Mouse (Mus musculus) lung, adult 2 months (tissue): ENCODE measurements around the gene Vmn1r194. TPM values are rescaled to one million over a fixed set of nuclear protein-coding genes. Genes with fewer than 3 reads are reported as not detected.
"Not testable (repeated sequence)": the region's sequence is repeated elsewhere in the genome, so short reads cannot be mapped to it uniquely, and the experiment has no call there.

ENCODE experiments used
- DNase-seq: peaks from one replicate; pipeline ENCODE4 v3.0.0; 2022
- H3K4me1 ChIP-seq: fragments of 200-500 bp; 2 replicates; pipeline ENCODE4 v1.6.1; 2011; ENCODE audit warnings: low read length; ENCODE audit not compliant: control insufficient read depth, insufficient read depth
- H3K4me3 ChIP-seq: fragments of 200-500 bp; replicated peaks from 2 replicates; pipeline ENCODE3; 2011; ENCODE audit warnings: low read depth, mild to moderate bottlenecking, control low read depth, low read length; ENCODE audit errors: extremely low read depth
- CTCF ChIP-seq: fragments of 200-500 bp; IDR thresholded peaks from 2 replicates; pipeline ENCODE4 v1.5.1; 2011; ENCODE audit warnings: mild to moderate bottlenecking, low read length, control low read depth; ENCODE audit not compliant: insufficient read depth
- POLR2A ChIP-seq: fragments of 200-500 bp; IDR thresholded peaks from 2 replicates; pipeline ENCODE4 v1.6.1; 2011; ENCODE audit warnings: low read depth, mild to moderate bottlenecking, control low read depth, low read length, borderline replicate concordance; ENCODE audit errors: extremely low read depth
- WGBS: fragments of 180-500 bp; shearing (Covaris S2); methylation state at CpG from one replicate; pipeline ENCODE4 v1.1.7; 2018; 5-methylcytosine and 5-hydroxymethylcytosine counted together
- polyA plus RNA-seq: library from polyadenylated mRNA; depleted of rRNA; stranded (reverse); fragments of >200 nt; gene quantifications from 2 replicates; pipeline ENCODE4 v1.2.3, GENCODE M21; 2012; rRNA removed

The Vmn1r194 gene
- not detected in 2 replicates for polyA plus RNA-seq

GRCm38 (mm10) chr13:22243915-22244314, at the start of gene Vmn1r194:
Gene Vmn1r194 (plus strand): TSS chr13:22244215.
- H3K4me1 ChIP-seq: no peaks in the 10 kb centered on the region
- no peak for TF ChIP-seq POLR2A
- no peak for TF ChIP-seq CTCF
- H3K4me3 ChIP-seq: no peak within 1 kb of the TSS
- no peak for DNase-seq
- WGBS: 5% methylated on average over 1 of the region's 1 CpGs

- DNase-seq, H3K4me1 ChIP-seq, H3K4me3 ChIP-seq: not testable (repeated sequence)
- WGBS: 62% methylated on average over 1 of the region's 1 CpGs
Observed at GRCm38 (mm10) chr13:22223060-22223459, 21.0 kb upstream of the Vmn1r194 start, which contains the start of gene Vmn1r193. Gene Vmn1r193 (minus strand): TSS chr13:22223160.

- not testable (repeated sequence) for DNase-seq, H3K4me3 ChIP-seq, H3K4me1 ChIP-seq
- WGBS: 84% methylated on average over 1 of the region's 1 CpGs
Observed at GRCm38 (mm10) chr13:22270222-22270621, 26.2 kb downstream of the Vmn1r194 start, which contains the start of gene Vmn1r195. Gene Vmn1r195 (plus strand): TSS chr13:22270522.

GRCm38 (mm10) chr13:22271721-22272120, 27.7 kb downstream of the Vmn1r194 start:
- no peak for DNase-seq
- Histone ChIP-seq H3K4me3 (no peak overlapping the region), H3K4me1 (no peaks in the 10 kb centered on the region)
- TF ChIP-seq POLR2A (no peak), CTCF (no peak)
- 37% methylated on average over 2 of the region's 2 CpGs for WGBS

GRCm38 (mm10) chr13:22284578-22284977, 40.6 kb downstream of the Vmn1r194 start:
- 47% methylated on average over 2 of the region's 2 CpGs for WGBS

GRCm38 (mm10) chr13:22289620-22290019, 45.6 kb downstream of the Vmn1r194 start, which contains the start of gene Vmn1r196:
Gene Vmn1r196 (plus strand): TSS chr13:22289920.
- no peak for DNase-seq
- H3K4me3 ChIP-seq: no peak within 1 kb of the TSS
- WGBS: 63% methylated on average over 2 of the region's 2 CpGs
- H3K4me1 ChIP-seq: no peaks in the 10 kb centered on the region
- TF ChIP-seq CTCF (no peak), POLR2A (no peak)

More at GRCm38 (mm10) chr13:22284578-22284977, 40.6 kb downstream of the Vmn1r194 start:
- no peak overlapping the region for H3K4me3 ChIP-seq
- no peak for DNase-seq
- H3K4me1 ChIP-seq: no peaks in the 10 kb centered on the region
- no peak for TF ChIP-seq POLR2A
- TF ChIP-seq CTCF: no peak

Other genes starting within 250 kb of the Vmn1r194 start
- gene Prss16, start 234.5 kb upstream of the Vmn1r194 start, polyA plus RNA-seq: 0.33 and 0.34 TPM in 2 replicates
- gene Hist1h2ah, start 208.6 kb upstream of the Vmn1r194 start, polyA plus RNA-seq: 0.87 and 1.8 TPM in 2 replicates
- gene Hist1h2bk, start 208.3 kb upstream of the Vmn1r194 start, polyA plus RNA-seq: 0.74 and 3.1 TPM in 2 replicates
- gene Hist1h4i, start 202.9 kb upstream of the Vmn1r194 start, polyA plus RNA-seq: 5.1 and 5.2 TPM in 2 replicates
- gene Hist1h2ag, start 201.3 kb upstream of the Vmn1r194 start, polyA plus RNA-seq: 0.54 and 1.1 TPM in 2 replicates
- gene Hist1h2bj, start 201.0 kb upstream of the Vmn1r194 start, polyA plus RNA-seq: 1.8 and 3.5 TPM in 2 replicates
- not detected in 2 replicates for gene Vmn1r188, start 159.8 kb upstream of the Vmn1r194 start, polyA plus RNA-seq
- not detected in 2 replicates for gene Vmn1r189, start 138.4 kb upstream of the Vmn1r194 start, polyA plus RNA-seq
- gene Vmn1r191, start 60.2 kb upstream of the Vmn1r194 start, polyA plus RNA-seq: not detected in 2 replicates
- gene Vmn1r192, start 53.1 kb upstream of the Vmn1r194 start, polyA plus RNA-seq: not detected in 2 replicates
- not detected in 2 replicates for gene Vmn1r193, start 21.1 kb upstream of the Vmn1r194 start, polyA plus RNA-seq
- not detected in 2 replicates for gene Vmn1r195, start 26.3 kb downstream of the Vmn1r194 start, polyA plus RNA-seq
- gene Vmn1r196, start 45.7 kb downstream of the Vmn1r194 start, polyA plus RNA-seq: not detected in 2 replicates
- gene Vmn1r197, start 80.4 kb downstream of the Vmn1r194 start, polyA plus RNA-seq: not detected in 2 replicates
- gene Vmn1r198, start 106.1 kb downstream of the Vmn1r194 start, polyA plus RNA-seq: not detected in 2 replicates
- gene Vmn1r199, start 135.6 kb downstream of the Vmn1r194 start, polyA plus RNA-seq: not detected in 2 replicates
- gene Vmn1r200, start 146.2 kb downstream of the Vmn1r194 start, polyA plus RNA-seq: not detected in 2 replicates
- not detected in 2 replicates for gene Vmn1r201, start 227.7 kb downstream of the Vmn1r194 start, polyA plus RNA-seq